Mouse (Mus musculus): ENCODE results near the gene Msh3.
A peak's percentile ranks its signal among the peaks of the same experiment; 100 is the strongest.
"Not testable (repeated sequence)": the region's sequence is repeated elsewhere in the genome, so short reads cannot be mapped to it uniquely, and the experiment has no call there.

Msh3 gene

GRCm38 (mm10) chr13:92252331-92252730, 102.5 kb downstream of the Msh3 start:
- no peak for DNase-seq (ENCODE audit: low read depth)

GRCm38 (mm10) chr13:92247576-92247975, 107.2 kb downstream of the Msh3 start:
- DNase-seq (ENCODE audit: low read depth): no peak

GRCm38 (mm10) chr13:92246966-92247365, 107.8 kb downstream of the Msh3 start:
- no peak for DNase-seq (ENCODE audit: low read depth)

GRCm38 (mm10) chr13:92244731-92245130, 110.1 kb downstream of the Msh3 start:
- DNase-seq (ENCODE audit: low read depth): no peak

- peak; percentile 25 for DNase-seq (ENCODE audit: low read depth)
These were observed 113.4 kb downstream of the Msh3 start for GRCm38 (mm10) chr13:92241426-92241825.

GRCm38 (mm10) chr13:92237887-92238286, 116.9 kb downstream of the Msh3 start:
- no peak for DNase-seq (ENCODE audit: low read depth)

- DNase-seq (ENCODE audit: low read depth): no peak
These were observed 117.8 kb downstream of the Msh3 start for GRCm38 (mm10) chr13:92237016-92237415.

- no peak for DNase-seq (ENCODE audit: low read depth)
These were observed 122.5 kb downstream of the Msh3 start for GRCm38 (mm10) chr13:92232076-92232938.

- DNase-seq (ENCODE audit: low read depth): no peak
These were observed 126.8 kb downstream of the Msh3 start for GRCm38 (mm10) chr13:92228037-92228436.

GRCm38 (mm10) chr13:92223567-92223966, 131.2 kb downstream of the Msh3 start:
- no peak for DNase-seq (ENCODE audit: low read depth)

- no peak for DNase-seq (ENCODE audit: low read depth)
These were observed 132.0 kb downstream of the Msh3 start for GRCm38 (mm10) chr13:92222763-92223162.

- DNase-seq (ENCODE audit: low read depth): no peak
These were observed 135.0 kb downstream of the Msh3 start for GRCm38 (mm10) chr13:92219774-92220173.

- no peak for DNase-seq (ENCODE audit: low read depth)
These were observed 137.6 kb downstream of the Msh3 start for GRCm38 (mm10) chr13:92217216-92217615.

- DNase-seq (ENCODE audit: low read depth): no peak
These were observed 157.9 kb downstream of the Msh3 start for GRCm38 (mm10) chr13:92196860-92197259.

GRCm38 (mm10) chr13:92193806-92194205, 161.0 kb downstream of the Msh3 start:
- not testable (repeated sequence) for DNase-seq (ENCODE audit: low read depth)

GRCm38 (mm10) chr13:92172686-92173085, 182.1 kb downstream of the Msh3 start:
- not testable (repeated sequence) for DNase-seq (ENCODE audit: low read depth)
